Mouse (Mus musculus): ENCODE data around the gene B4galnt1. TPM values are rescaled to one million over a fixed set of nuclear protein-coding genes. Genes with fewer than 3 reads are reported as not detected.

Gene B4galnt1
- polyA plus RNA-seq, 1 experiment from 2014 or later = 27.7 TPM

DNA sequence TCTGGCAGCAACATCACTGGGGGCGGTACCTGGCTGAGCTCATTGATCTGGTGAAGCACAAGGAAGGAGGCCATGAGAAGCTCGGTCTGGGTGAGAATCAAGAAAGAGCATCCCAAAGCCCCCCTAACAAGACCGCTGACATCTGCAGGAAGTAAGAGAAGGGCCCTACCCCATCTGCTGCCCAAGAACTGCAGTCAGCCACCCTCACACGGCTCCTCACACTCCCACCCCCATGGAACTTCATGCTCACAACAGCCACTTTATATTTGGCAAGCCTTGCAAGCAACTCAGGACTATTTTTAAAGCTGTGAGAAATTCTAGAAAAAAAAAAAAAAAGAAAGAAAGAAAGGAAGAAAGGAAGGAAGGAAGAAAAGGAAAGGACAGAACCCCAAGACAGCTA lies 43.9 kb downstream of the B4galnt1 start:
- H3K4me3 ChIP-seq (ENCODE audit: low read depth, low read length) = no peak overlapping the region
- no peaks in the 10 kb centered on the region for H3K27me3 ChIP-seq (ENCODE audit: control insufficient read depth, insufficient read depth, low read length)
- no peaks in the 10 kb centered on the region for H3K9me3 ChIP-seq (ENCODE audit: control insufficient read depth, low read depth, low read length)
- no peak overlapping the region for H3K4me2 ChIP-seq (replicated peaks; ENCODE audit: low read depth, low read length)
- H3K36me3 ChIP-seq (ENCODE audit: control insufficient read depth, insufficient read depth, low read length) = peaks cover 14% of the 10 kb centered on the region
- no peak overlapping the region for H3K9ac ChIP-seq (replicated peaks; ENCODE audit: low read depth, low read length)
- WGBS = 84% methylated on average over 4 of the region's 4 CpGs
- ATAC-seq (ENCODE audit: insufficient number of reproducible peaks, insufficient read depth, low FRiP score, low read depth) = no peak
- H3K4me1 ChIP-seq (ENCODE audit: control insufficient read depth, insufficient read depth, low read length) = no peaks in the 10 kb centered on the region
- no peak overlapping the region for H3K27ac ChIP-seq (ENCODE audit: low read length)

DNA sequence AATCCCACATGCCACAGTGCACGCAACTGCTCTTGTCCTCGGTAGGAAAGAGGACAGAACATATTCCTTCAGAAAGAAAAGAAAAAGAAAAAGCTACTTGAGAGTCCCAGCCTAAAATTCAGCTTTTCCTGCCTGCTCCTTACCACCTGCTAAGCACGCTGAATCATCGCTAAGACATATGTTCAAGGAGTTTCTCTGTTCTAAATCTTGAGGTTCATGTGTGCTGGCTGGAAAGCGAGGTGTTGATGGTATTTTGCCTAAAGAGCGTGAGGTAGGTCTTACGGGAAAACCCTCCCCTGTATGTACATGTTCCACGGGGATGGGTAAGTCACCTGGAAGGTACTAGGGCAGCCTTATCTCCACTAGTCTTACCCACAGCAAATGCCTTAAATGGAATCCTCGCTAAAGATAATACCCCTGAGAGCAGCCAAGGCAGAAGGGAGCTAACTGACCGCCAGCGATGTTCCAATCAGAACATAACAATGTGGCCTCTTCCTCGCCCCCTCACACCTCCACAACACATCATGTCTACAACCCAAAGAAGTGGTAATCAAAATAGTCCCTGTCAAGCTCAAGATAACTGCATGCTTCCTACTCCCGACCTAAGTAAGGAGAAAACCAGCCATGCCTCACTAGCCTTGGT lies 45.0 kb downstream of the B4galnt1 start:
- Histone ChIP-seq H3K27me3 (ENCODE audit: control insufficient read depth, insufficient read depth, low read length) (no peaks in the 10 kb centered on the region), H3K9ac (replicated peaks; ENCODE audit: low read depth, low read length) (no peak overlapping the region), H3K9me3 (ENCODE audit: control insufficient read depth, low read depth, low read length) (no peaks in the 10 kb centered on the region), H3K27ac (ENCODE audit: low read length) (no peak overlapping the region), H3K4me2 (replicated peaks; ENCODE audit: low read depth, low read length) (peak overlapping the region; percentile 90), H3K4me1 (ENCODE audit: control insufficient read depth, insufficient read depth, low read length) (no peaks in the 10 kb centered on the region), H3K36me3 (ENCODE audit: control insufficient read depth, insufficient read depth, low read length) (peaks cover 14% of the 10 kb centered on the region), H3K4me3 (ENCODE audit: low read depth, low read length) (peak overlapping the region; percentile 86)
- no peak for ATAC-seq (ENCODE audit: insufficient number of reproducible peaks, insufficient read depth, low FRiP score, low read depth)
- 81% methylated on average over 13 of the region's 13 CpGs for WGBS

DNA sequence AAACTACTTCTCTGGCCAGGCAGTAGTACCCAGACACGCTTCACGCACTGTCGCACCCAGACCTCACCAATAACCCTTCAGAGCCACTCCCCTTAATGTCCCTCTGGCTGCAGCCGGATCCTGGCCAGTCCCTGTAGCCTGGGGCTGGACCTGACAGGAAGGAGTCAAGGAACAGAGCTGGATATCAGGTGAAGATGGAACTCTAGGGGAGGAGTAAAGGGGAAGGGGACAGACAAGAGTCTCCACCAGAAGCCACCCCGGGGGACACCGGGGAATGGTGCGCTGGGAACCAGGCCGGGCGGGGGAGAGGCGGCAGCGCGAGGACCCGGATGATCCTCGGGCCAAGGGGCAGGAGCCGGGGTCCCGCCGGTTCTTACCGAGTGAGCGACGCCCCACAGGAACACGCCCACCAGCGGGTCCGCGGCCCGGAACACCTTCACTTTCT lies 46.0 kb downstream of the B4galnt1 start:
- peak overlapping the region; percentile 86 for H3K4me3 ChIP-seq (ENCODE audit: low read depth, low read length)
- H3K27ac ChIP-seq (ENCODE audit: low read length) = peak overlapping the region; percentile 39; the same call in 1 of the 2 replicates
- H3K9ac ChIP-seq (replicated peaks; ENCODE audit: low read depth, low read length) = peak overlapping the region; percentile 77
- peak; percentile 46; the same call in 1 of the 2 replicates for ATAC-seq (ENCODE audit: insufficient number of reproducible peaks, insufficient read depth, low FRiP score, low read depth)
- H3K27me3 ChIP-seq (ENCODE audit: control insufficient read depth, insufficient read depth, low read length) = no peaks in the 10 kb centered on the region
- H3K9me3 ChIP-seq (ENCODE audit: control insufficient read depth, low read depth, low read length) = no peaks in the 10 kb centered on the region
- 1% methylated on average over 25 of the region's 25 CpGs for WGBS
- H3K4me2 ChIP-seq (replicated peaks; ENCODE audit: low read depth, low read length) = peak overlapping the region; percentile 90
- peaks cover 6% of the 10 kb centered on the region; the same call in 1 of the 2 replicates for H3K36me3 ChIP-seq (ENCODE audit: control insufficient read depth, insufficient read depth, low read length)
- H3K4me1 ChIP-seq (ENCODE audit: control insufficient read depth, insufficient read depth, low read length) = no peaks in the 10 kb centered on the region

DNA sequence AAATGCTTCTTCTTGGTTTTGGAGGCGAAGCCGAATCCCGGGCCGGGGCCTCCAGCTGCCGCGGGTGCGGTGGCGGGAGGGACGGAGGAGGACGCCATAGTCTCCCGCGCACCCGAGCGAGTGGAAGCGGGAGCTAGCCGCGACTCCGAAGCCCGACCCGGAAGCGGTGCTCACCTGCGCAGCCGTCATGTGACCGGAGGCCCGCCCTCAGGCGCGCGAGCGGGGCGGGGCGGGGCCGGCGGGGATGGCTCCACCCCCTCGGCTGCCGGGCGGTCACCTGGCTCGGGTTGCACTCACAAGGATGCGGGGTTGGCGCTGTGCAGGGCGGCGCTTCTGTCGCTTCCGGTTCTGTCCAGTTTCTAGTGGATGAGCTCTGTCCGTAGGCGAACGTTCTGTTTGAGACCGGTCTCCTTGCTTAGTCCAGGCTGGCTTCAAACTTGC lies 46.4 kb downstream of the B4galnt1 start, which contains the start of gene Pip4k2c:
Gene Pip4k2c, minus strand, starts transcription at position 172 of the 441 bp plus-strand sequence.
- H3K27ac ChIP-seq (ENCODE audit: low read length) = peak within 1 kb of the TSS; percentile 39; the same call in 1 of the 2 replicates
- WGBS = under 1% methylated on average over 47 of the region's 47 CpGs
- ATAC-seq (ENCODE audit: insufficient number of reproducible peaks, insufficient read depth, low FRiP score, low read depth) = peak; percentile 98
- H3K9me3 ChIP-seq (ENCODE audit: control insufficient read depth, low read depth, low read length) = no peaks in the 10 kb centered on the region
- peak within 1 kb of the TSS; percentile 90 for H3K4me2 ChIP-seq (replicated peaks; ENCODE audit: low read depth, low read length)
- H3K4me1 ChIP-seq (ENCODE audit: control insufficient read depth, insufficient read depth, low read length) = no peaks in the 10 kb centered on the region
- no peaks in the 10 kb centered on the region for H3K27me3 ChIP-seq (ENCODE audit: control insufficient read depth, insufficient read depth, low read length)
- peak within 1 kb of the TSS; percentile 77 for H3K9ac ChIP-seq (replicated peaks; ENCODE audit: low read depth, low read length)
- H3K36me3 ChIP-seq (ENCODE audit: control insufficient read depth, insufficient read depth, low read length) = peaks cover 6% of the 10 kb centered on the region; the same call in 1 of the 2 replicates
- peak within 1 kb of the TSS; percentile 86 for H3K4me3 ChIP-seq (ENCODE audit: low read depth, low read length)

DNA sequence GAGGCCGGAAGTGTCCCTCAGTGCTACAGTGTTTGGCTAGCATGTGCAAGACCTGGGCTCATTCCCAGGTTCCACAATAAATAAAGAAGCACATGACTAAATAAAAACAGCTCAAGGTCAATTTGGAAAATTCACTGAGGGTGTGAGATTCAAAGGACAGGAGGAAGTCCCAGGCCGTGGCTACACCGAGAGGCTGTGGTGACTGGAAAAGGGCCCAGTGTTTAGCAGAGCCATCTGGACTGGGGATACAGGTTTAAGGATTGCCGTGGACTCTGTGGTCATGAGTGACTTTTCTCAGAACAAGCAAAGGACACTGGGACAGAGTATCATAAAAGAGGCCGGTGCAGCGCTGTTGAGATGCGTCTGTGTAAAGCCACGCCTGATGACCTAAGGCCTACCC lies 48.2 kb downstream of the B4galnt1 start:
- Histone ChIP-seq H3K9ac (replicated peaks; ENCODE audit: low read depth, low read length) (no peak overlapping the region), H3K9me3 (ENCODE audit: control insufficient read depth, low read depth, low read length) (no peaks in the 10 kb centered on the region), H3K36me3 (ENCODE audit: control insufficient read depth, insufficient read depth, low read length) (no peaks in the 10 kb centered on the region; the same call in 1 of the 2 replicates), H3K4me1 (ENCODE audit: control insufficient read depth, insufficient read depth, low read length) (no peaks in the 10 kb centered on the region), H3K27me3 (ENCODE audit: control insufficient read depth, insufficient read depth, low read length) (no peaks in the 10 kb centered on the region), H3K4me3 (ENCODE audit: low read depth, low read length) (no peak overlapping the region), H3K27ac (ENCODE audit: low read length) (no peak overlapping the region), H3K4me2 (replicated peaks; ENCODE audit: low read depth, low read length) (no peak overlapping the region)
- no peak for ATAC-seq (ENCODE audit: insufficient number of reproducible peaks, insufficient read depth, low FRiP score, low read depth)
- WGBS = 92% methylated on average over 8 of the region's 8 CpGs

GRCm38 (mm10) chr10:127213704-127214421 lies 48.8 kb downstream of the B4galnt1 start:
- Histone ChIP-seq H3K4me3 (ENCODE audit: low read depth, low read length) (no peak overlapping the region), H3K4me1 (ENCODE audit: control insufficient read depth, insufficient read depth, low read length) (no peaks in the 10 kb centered on the region), H3K27me3 (ENCODE audit: control insufficient read depth, insufficient read depth, low read length) (no peaks in the 10 kb centered on the region), H3K27ac (ENCODE audit: low read length) (no peak overlapping the region), H3K36me3 (ENCODE audit: control insufficient read depth, insufficient read depth, low read length) (no peaks in the 10 kb centered on the region; the same call in 1 of the 2 replicates), H3K9ac (replicated peaks; ENCODE audit: low read depth, low read length) (no peak overlapping the region), H3K9me3 (ENCODE audit: control insufficient read depth, low read depth, low read length) (no peaks in the 10 kb centered on the region), H3K4me2 (replicated peaks; ENCODE audit: low read depth, low read length) (no peak overlapping the region)
- ATAC-seq (ENCODE audit: insufficient number of reproducible peaks, insufficient read depth, low FRiP score, low read depth) = no peak
- WGBS = 77% methylated on average over 13 of the region's 13 CpGs

- 31% methylated on average over 1 of the region's 1 CpGs for WGBS
- H3K36me3 ChIP-seq (ENCODE audit: control insufficient read depth, insufficient read depth, low read length) = no peaks in the 10 kb centered on the region
- H3K4me3 ChIP-seq (ENCODE audit: low read depth, low read length) = no peak overlapping the region
- no peak overlapping the region for H3K27ac ChIP-seq (ENCODE audit: low read length)
- no peaks in the 10 kb centered on the region for H3K9me3 ChIP-seq (ENCODE audit: control insufficient read depth, low read depth, low read length)
- no peak overlapping the region for H3K9ac ChIP-seq (replicated peaks; ENCODE audit: low read depth, low read length)
- H3K4me1 ChIP-seq (ENCODE audit: control insufficient read depth, insufficient read depth, low read length) = no peaks in the 10 kb centered on the region
- ATAC-seq (ENCODE audit: insufficient number of reproducible peaks, insufficient read depth, low FRiP score, low read depth) = no peak
- no peaks in the 10 kb centered on the region for H3K27me3 ChIP-seq (ENCODE audit: control insufficient read depth, insufficient read depth, low read length)
- no peak overlapping the region for H3K4me2 ChIP-seq (replicated peaks; ENCODE audit: low read depth, low read length)
Observed at GRCm38 (mm10) chr10:127214422-127214803, 49.4 kb downstream of the B4galnt1 start.

GRCm38 (mm10) chr10:127216456-127216855 lies 51.4 kb downstream of the B4galnt1 start:
- H3K4me3 ChIP-seq (ENCODE audit: low read depth, low read length) = no peak overlapping the region
- no peak overlapping the region for H3K4me2 ChIP-seq (replicated peaks; ENCODE audit: low read depth, low read length)
- no peak for ATAC-seq (ENCODE audit: insufficient number of reproducible peaks, insufficient read depth, low FRiP score, low read depth)
- 94% methylated on average over 11 of the region's 11 CpGs for WGBS
- no peaks in the 10 kb centered on the region for H3K27me3 ChIP-seq (ENCODE audit: control insufficient read depth, insufficient read depth, low read length)
- no peaks in the 10 kb centered on the region for H3K36me3 ChIP-seq (ENCODE audit: control insufficient read depth, insufficient read depth, low read length)
- H3K4me1 ChIP-seq (ENCODE audit: control insufficient read depth, insufficient read depth, low read length) = no peaks in the 10 kb centered on the region
- no peak overlapping the region for H3K9ac ChIP-seq (replicated peaks; ENCODE audit: low read depth, low read length)
- H3K9me3 ChIP-seq (ENCODE audit: control insufficient read depth, low read depth, low read length) = no peaks in the 10 kb centered on the region
- no peak overlapping the region for H3K27ac ChIP-seq (ENCODE audit: low read length)

Measured in stomach, embryonic 14.5 days (tissue).